Mouse (Mus musculus) kidney, adult 2 months (tissue): ENCODE measurements at regions not wholly inside any gene's neighbourhood (a gene's known extent, or its start where the extent isn't known, plus 50 kb on each side); places are given as distances from the start of the nearest gene placed in this dataset.

Experiments used
- DNase-seq: peaks from one replicate; pipeline ENCODE4 v3.0.0; 2021
- H3K27ac ChIP-seq: fragments of 200-500 bp; 2 replicates; pipeline ENCODE4 v1.5.1; 2012; ENCODE audit warnings: low read depth, low read length, control low read depth, inconsistent platforms; ENCODE audit not compliant: insufficient read depth
- H3K27me3 ChIP-seq: fragments of 200-500 bp; replicated peaks from 2 replicates; pipeline ENCODE4 v1.6.1; 2012; ENCODE audit warnings: mild to moderate bottlenecking, moderate library complexity, low read length, inconsistent platforms; ENCODE audit not compliant: control insufficient read depth, insufficient read depth
- H3K36me3 ChIP-seq: fragments of 200-500 bp; 2 replicates; pipeline ENCODE4 v1.6.1; 2012; ENCODE audit warnings: mild to moderate bottlenecking, moderate library complexity, low read length, inconsistent platforms; ENCODE audit not compliant: control insufficient read depth, insufficient read depth
- H3K4me1 ChIP-seq: fragments of 200-500 bp; 2 replicates; pipeline ENCODE4 v1.6.1; 2011; ENCODE audit warnings: low read length; ENCODE audit not compliant: control insufficient read depth, insufficient read depth
- H3K4me3 ChIP-seq: fragments of 200-500 bp; 2 replicates; pipeline ENCODE4 v1.5.1; 2011; ENCODE audit warnings: mild to moderate bottlenecking, low read depth, low read length, control low read depth; ENCODE audit not compliant: insufficient read depth
- CTCF ChIP-seq: fragments of 200-500 bp; conservative IDR thresholded peaks from 2 replicates; pipeline ENCODE4 v1.5.1; 2011; ENCODE audit warnings: low read depth, mild to moderate bottlenecking, control low read depth, low read length, moderate library complexity, mixed read lengths; ENCODE audit not compliant: insufficient read depth, insufficient read length
- POLR2A ChIP-seq: fragments of 200-500 bp; IDR thresholded peaks from one replicate; pipeline ENCODE4 v1.6.1; 2011; ENCODE audit warnings: low read depth, low read length, control low read depth
- WGBS: fragments of 180-500 bp; shearing (Covaris S2); methylation state at CpG from one replicate; pipeline ENCODE4 v1.1.7; 2018; 5-methylcytosine and 5-hydroxymethylcytosine counted together

DNA sequence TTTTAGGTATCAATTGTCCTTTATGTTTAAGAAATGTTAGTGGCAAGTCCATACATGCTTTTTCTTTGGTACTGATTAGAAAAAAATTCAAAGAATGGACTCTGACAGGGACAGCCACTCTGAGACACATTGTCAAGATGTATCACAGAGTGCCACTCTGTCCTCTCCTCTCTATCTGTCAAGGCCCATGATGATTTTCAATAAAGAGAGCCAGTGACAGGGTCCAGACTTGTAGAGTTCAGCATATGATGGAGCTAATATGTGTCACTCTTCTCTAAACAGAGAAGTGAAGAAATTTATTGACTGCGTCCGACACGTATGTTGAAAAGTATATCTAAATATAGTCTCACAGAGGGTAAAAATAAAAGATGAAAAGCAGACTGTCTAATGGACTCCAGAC is 672.2 kb upstream of the 4930452B06Rik start:
- no peaks in the 10 kb centered on the region for H3K36me3 ChIP-seq
- 89% methylated on average over 3 of the region's 3 CpGs for WGBS
- H3K27ac ChIP-seq, result no peak overlapping the region
- DNase-seq, result no peak
- no peaks in the 10 kb centered on the region for H3K27me3 ChIP-seq
- H3K4me3 ChIP-seq, result no peak overlapping the region
- H3K4me1 ChIP-seq, result no peaks in the 10 kb centered on the region; the same call in 1 of the 2 replicates
- no peak for TF ChIP-seq CTCF
- TF ChIP-seq POLR2A, result no peak

DNA sequence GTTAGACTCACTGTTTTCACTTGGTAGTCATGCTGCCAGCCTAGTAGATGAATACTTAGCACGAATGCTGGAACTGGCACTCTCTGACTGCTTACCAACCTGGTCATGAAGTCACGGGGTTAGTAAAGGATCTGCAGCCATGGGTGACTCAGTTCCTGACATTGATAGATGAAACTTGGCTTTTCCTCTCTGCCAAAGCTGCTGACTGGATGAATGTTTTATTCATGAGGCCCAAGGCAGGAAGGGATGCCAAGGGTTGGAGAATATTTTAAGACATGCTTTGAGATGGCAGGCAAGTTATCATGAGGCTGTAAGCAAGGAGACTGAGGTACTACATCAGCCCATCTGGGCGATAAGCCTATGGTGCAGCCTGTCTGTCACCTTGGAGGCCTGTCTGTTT is 671.1 kb upstream of the 4930452B06Rik start:
- WGBS, result 48% methylated on average over 3 of the region's 3 CpGs
- peak; percentile 56 for DNase-seq
- TF ChIP-seq CTCF, result no peak
- no peak for TF ChIP-seq POLR2A

DNA sequence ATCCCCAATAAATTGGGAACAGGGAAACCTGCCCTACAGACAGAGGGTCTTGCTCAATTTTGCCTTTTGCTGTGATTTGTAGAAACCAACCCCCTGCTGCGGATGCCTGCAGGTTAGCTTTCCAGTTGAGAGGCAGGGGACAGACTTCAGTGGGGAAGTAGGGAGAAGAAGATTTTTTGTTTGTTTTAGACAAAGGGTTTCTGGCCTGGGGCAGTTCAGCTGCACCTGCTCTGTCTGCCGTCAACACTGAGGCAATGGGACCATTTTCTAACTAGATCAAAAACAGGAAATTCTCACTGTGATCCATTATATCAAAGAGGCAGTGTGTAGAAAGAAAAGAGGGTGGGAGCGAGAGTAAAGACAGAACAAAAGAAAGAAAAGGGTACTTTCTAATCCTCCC is 665.6 kb upstream of the 4930452B06Rik start:
- TF ChIP-seq POLR2A (no peak), CTCF (no peak)

More for the DNA sequence above, 671.1 kb upstream of the 4930452B06Rik start:
- Histone ChIP-seq H3K4me3 (no peak overlapping the region), H3K27ac (no peak overlapping the region), H3K36me3 (no peaks in the 10 kb centered on the region), H3K4me1 (no peaks in the 10 kb centered on the region; the same call in 1 of the 2 replicates), H3K27me3 (no peaks in the 10 kb centered on the region)

DNA sequence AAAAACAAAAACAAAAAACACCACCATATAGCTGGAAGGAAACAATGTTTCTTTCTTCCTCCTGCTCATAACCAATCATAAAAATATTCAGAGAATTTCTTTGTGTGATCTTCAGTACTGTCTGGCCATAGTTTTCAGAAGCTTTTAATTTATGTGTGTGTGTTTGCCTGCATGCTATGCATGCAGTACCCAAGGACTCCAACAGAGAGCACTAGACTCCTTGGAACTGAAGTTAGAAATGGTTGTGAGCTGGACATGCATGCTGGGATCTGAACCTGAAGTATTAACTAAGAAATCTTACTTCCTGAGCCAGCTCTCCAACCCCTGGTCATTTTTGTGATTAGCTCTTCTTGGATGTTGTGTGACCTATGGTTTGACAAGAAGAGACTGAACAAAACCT is 664.7 kb upstream of the 4930452B06Rik start:
- Histone ChIP-seq H3K4me3 (no peak overlapping the region), H3K27ac (no peak overlapping the region), H3K4me1 (no peaks in the 10 kb centered on the region), H3K27me3 (no peaks in the 10 kb centered on the region), H3K36me3 (no peaks in the 10 kb centered on the region)
- TF ChIP-seq CTCF (no peak), POLR2A (no peak)
- DNase-seq, result no peak

More for the DNA sequence above, 665.6 kb upstream of the 4930452B06Rik start:
- WGBS, result 73% methylated on average over 3 of the region's 3 CpGs
- Histone ChIP-seq H3K4me1 (no peaks in the 10 kb centered on the region), H3K27me3 (no peaks in the 10 kb centered on the region), H3K36me3 (no peaks in the 10 kb centered on the region), H3K27ac (no peak overlapping the region), H3K4me3 (no peak overlapping the region)
- DNase-seq, result no peak

DNA sequence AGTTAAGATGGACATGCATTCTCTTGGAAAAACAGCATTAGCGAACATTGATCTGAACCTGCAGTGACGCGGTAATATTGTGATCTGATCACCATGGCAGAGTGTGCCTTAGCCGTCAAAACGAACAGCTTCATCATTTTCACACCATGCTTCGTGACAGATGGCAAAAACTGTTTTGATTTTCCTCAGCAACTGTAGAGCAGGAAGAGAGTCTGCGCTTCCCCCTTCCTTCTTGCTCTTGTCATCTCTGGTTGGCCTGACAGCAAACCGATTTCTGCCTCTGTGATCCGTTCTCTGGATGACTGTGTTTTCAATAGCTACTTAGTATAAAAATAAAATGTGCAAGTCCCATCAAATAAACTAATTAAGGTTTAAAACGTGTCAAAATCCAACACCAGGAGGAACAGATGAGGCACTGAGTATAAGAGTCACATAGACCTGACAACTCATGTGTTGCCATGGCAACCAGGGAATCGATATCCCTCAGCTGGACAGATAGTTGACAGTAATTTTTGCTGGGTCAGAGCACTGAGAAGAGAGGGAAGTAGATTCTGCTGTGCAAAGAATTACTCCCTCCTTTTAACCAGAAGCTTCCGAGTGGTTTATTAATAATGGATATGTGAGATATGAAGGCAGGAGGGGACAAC is 663.9 kb upstream of the 4930452B06Rik start:
- no peak for DNase-seq
- no peaks in the 10 kb centered on the region for H3K4me1 ChIP-seq
- no peak overlapping the region for H3K27ac ChIP-seq
- H3K4me3 ChIP-seq, result no peak overlapping the region
- no peaks in the 10 kb centered on the region for H3K27me3 ChIP-seq
- WGBS, result 66% methylated on average over 12 of the region's 12 CpGs
- TF ChIP-seq CTCF (no peak), POLR2A (no peak)
- H3K36me3 ChIP-seq, result no peaks in the 10 kb centered on the region

DNA sequence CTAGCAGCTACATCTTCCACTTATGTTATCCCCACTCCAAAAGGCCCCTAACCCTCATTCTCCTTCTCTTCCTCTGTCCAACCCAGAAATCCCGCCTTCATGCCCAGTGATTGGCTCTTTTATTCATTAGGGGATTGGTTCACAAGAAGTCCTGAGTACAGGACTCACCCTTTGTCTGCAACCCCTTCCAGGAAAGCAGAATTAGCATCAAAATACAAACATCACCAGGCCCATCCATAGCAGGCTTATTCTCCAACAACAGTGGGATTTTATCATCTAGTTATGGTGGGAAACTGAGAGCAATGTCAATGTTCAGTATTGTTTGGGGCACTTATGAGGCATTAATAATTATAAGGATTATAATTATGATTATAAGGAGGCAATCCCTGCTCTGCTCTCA is 661.3 kb upstream of the 4930452B06Rik start:
- no peaks in the 10 kb centered on the region for H3K36me3 ChIP-seq
- H3K4me3 ChIP-seq, result no peak overlapping the region
- DNase-seq, result no peak
- TF ChIP-seq CTCF (no peak), POLR2A (no peak)
- no peaks in the 10 kb centered on the region for H3K27me3 ChIP-seq
- H3K4me1 ChIP-seq, result no peaks in the 10 kb centered on the region
- no peak overlapping the region for H3K27ac ChIP-seq
- WGBS, result 77% methylated on average over 1 of the region's 1 CpGs

DNA sequence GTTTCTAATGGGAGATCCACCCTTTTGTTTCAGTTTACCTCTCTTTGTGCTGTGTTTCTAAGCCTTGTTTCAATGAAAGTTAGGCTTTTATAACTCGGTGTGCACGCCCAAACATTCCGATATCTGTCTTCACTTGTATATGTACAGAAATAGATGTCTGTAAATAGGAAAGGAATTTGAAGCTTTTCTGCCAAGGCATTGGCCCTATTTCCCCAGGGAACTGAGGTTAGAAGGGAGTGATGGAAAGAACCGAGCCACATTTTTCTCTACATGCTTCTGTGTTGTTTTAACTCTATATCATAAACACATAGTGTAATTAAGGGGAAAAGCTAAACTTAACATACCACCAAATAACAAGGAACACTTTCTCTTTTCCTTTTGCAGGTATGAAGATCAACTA is 653.8 kb upstream of the 4930452B06Rik start:
- no peaks in the 10 kb centered on the region for H3K27me3 ChIP-seq
- no peak for DNase-seq
- WGBS, result 78% methylated on average over 4 of the region's 4 CpGs
- no peaks in the 10 kb centered on the region for H3K4me1 ChIP-seq
- H3K27ac ChIP-seq, result no peak overlapping the region
- H3K36me3 ChIP-seq, result no peaks in the 10 kb centered on the region
- no peak overlapping the region for H3K4me3 ChIP-seq
- no peak for TF ChIP-seq POLR2A
